Mouse (Mus musculus) kidney, adult 2 months (tissue): Measurements from ENCODE around the gene Naaladl1.

ENCODE experiments used
- CTCF ChIP-seq: fragments of 200-500 bp; conservative IDR thresholded peaks from 2 replicates; pipeline ENCODE4 v1.5.1; 2011; ENCODE audit warnings: low read depth, mild to moderate bottlenecking, control low read depth, low read length, moderate library complexity, mixed read lengths; ENCODE audit not compliant: insufficient read depth, insufficient read length
- POLR2A ChIP-seq: fragments of 200-500 bp; IDR thresholded peaks from one replicate; pipeline ENCODE4 v1.6.1; 2011; ENCODE audit warnings: low read depth, low read length, control low read depth

- TF ChIP-seq CTCF: peak; percentile 67
- no peak for TF ChIP-seq POLR2A
Observed at GRCm38 (mm10) chr19:6141394-6141749, 35.8 kb downstream of the Naaladl1 start, which contains the start of gene Arl2.
